Mouse (Mus musculus) CH12F3 (cell line): ENCODE measurements around the gene Ccdc77.

Source experiments
- in situ Hi-C: fragments of 300-500 bp; cut with MboI; formaldehyde crosslinking; loops from 2 replicates; pipeline ENCODE4 v1.14.3; 2020; ENCODE audit warnings: low sequenced_read_pairs

The Ccdc77 gene

GRCm38 (mm10) chr6:120363688-120364522, at the start of gene Ccdc77, which contains the start of gene Kdm5a:
Ccdc77 (minus strand) TSS chr6:120364374.
Kdm5a (plus strand) TSS chr6:120364124.
- in situ Hi-C loops = no loop called here

DNA sequence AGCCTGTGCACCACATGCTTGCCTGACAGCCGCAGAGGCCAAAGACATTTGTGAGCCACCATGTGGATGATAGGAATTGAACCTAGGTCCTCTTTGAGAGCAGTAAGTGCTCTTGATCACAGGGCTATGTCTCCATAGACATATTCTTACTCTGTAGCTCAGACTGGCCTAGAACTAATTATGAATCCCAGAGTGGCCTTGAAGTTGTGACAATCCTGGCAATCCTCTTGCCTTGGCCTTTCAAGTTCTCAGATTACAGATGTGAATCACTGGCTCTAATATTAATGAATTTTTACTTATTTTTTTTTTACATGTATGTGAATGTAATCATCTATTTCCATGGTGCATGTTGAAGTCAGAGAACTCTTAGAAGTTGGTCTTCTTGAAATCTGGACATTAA, 39.8 kb upstream of the Ccdc77 start:
- in situ Hi-C loops = loop anchor here (25.0 kb wide), 1 partner anchor 442 kb away; no protein-coding TSS in a partner anchor

DNA sequence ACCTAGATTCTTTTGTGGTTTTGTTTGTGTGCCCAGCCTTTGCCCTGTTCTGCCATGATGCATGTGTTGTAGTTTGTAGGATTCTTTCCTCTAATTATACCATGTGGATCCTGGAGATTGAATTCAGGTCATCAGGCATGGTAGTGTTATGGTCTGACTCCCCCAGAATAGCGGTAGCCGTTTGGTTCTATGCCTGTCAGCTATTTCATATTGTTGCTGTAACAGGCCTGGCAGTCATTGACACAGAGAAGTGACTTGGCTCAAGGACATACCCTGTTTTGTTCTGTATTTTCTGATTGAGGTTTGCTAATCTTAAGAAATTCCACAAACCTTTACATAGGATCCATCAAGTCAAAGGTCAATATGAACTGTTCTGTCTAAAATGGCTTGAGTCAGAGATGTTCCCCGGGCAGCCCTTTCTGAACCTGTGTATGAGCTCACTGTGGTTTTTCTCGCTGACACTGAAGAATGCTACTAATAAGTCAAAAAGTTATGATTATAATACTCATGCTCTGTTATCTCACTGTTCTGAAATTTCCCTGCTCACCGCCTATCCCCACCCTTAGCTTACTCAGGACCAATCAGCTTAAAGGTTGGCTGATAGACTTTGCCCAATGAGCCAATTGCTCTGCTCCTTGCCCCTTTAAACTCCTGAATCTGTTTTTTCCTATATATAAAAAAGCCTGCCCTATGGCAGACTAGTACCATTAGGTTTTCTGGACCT, 31.6 kb upstream of the Ccdc77 start:
- in situ Hi-C loops = no loop called here

DNA sequence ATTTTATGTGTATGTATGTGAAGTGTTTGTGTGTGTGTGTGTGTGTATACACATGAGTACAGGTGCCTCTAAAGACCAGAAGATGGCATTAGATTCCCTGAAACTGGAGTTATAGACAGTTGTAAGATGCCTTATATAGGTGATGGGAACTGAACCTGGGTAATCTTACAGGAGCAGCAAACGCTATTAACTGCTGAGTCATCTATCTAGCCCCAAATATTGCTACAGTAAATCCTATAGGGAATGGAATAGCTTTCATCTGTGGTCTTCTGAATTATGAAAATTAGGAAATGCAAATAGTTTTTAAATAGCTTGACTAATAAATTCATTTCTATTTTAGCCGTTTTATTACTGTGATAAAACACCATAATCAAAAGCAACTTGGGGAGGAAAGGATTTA, 28.6 kb upstream of the Ccdc77 start:
- in situ Hi-C loops = no loop called here

GRCm38 (mm10) chr6:120390054-120390453, 25.9 kb upstream of the Ccdc77 start:
- in situ Hi-C loops = no loop called here

DNA sequence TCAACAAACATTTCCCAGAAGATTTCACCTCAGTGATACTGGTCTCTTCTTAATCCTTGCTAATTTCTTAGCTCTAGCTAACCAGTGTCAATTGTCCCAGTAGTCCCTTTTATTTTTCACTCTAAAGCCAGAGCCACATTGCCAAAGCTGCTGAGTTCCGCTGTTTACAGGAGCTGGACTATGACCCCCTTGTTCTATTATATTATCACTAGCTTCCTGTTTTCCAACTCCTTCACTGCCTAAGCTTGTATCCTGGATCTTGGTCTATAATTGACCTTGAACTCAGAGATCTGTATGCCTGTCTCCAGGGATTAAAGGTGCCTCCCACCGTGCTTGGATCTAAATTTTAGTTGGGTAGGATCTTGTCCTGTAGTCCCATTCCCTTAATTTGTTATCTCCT, 12.6 kb upstream of the Ccdc77 start:
- in situ Hi-C loops = no loop called here

- in situ Hi-C loops = no loop called here
Measured at GRCm38 (mm10) chr6:120365051-120365450, 877 bp upstream of the Ccdc77 start.

GRCm38 (mm10) chr6:120364523-120364905, 340 bp upstream of the Ccdc77 start:
- in situ Hi-C loops = no loop called here

DNA sequence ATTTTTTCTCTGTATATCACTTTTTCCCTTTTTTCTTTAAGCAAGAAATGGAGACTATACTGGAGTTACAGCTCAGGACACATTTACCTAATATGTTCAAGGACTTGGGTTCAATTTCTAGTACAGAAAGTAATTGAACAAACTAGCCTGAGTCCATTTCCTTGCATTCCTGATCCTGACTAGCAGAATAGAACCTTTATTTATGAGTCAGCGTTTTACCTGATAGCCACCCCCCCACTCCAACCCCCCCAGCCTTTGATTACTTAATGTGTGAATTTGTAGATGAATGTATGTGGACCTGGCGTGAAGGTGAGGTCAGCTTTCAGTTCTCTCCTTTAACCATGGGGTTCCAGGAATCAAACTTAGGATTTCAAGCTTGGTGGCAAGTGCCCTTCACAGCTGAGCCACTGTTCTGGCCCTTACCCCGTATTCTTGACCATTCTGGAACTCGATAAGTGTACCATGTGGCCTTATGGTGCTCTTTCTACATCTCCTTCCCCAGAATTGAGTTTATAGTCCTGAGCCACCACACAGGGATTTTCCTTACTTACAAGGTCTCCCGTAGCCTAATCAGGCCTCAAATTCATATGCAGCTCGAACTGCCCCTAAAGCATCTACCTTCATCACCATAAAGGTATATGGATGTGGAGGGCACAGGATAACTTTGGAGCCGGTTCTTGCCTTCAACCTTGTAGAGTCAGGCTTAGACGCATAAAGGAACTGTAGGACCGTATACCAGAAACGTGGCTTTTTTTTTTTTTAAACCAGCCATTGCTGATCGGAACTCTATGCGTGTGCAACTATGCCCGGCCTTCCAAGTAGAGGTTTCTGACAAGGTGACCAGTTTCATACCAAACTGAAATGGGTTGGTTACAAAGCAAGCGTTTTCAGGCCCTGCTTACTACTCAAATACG, 1.1 kb downstream of the Ccdc77 start:
- in situ Hi-C loops = no loop called here

- in situ Hi-C loops = no loop called here
Measured at GRCm38 (mm10) chr6:120362124-120362523, 2.0 kb downstream of the Ccdc77 start.

GRCm38 (mm10) chr6:120356951-120357945, 6.9 kb downstream of the Ccdc77 start:
- in situ Hi-C loops = no loop called here

GRCm38 (mm10) chr6:120356478-120356877, 7.7 kb downstream of the Ccdc77 start:
- in situ Hi-C loops = no loop called here

- in situ Hi-C loops = loop anchor here (25.0 kb wide), 1 partner anchor 412 kb away; no protein-coding TSS in a partner anchor
Measured at GRCm38 (mm10) chr6:120349018-120349417, 15.2 kb downstream of the Ccdc77 start.

- in situ Hi-C loops = loop anchor here (25.0 kb wide), 1 partner anchor 407 kb away; no protein-coding TSS in a partner anchor
Measured at GRCm38 (mm10) chr6:120343992-120344391, 20.2 kb downstream of the Ccdc77 start.

DNA sequence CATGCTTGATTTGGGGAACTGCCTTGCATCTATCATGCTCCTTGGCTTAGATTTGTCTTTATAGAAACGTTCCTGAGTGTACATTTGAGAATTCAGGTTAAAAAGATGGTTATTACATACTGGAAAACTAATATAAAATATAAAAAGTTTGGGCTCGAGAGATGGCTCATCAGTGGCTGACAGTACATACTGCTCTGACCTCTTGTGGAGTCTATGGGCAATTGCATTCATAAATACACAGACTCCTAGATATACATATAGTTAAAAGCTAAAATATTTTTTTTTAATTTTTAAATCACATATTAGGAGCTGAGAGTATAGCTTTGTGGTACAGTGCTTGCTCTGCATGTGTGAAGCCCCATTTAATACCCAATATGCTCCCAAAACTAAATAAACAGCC, 31.8 kb downstream of the Ccdc77 start:
- in situ Hi-C loops = loop anchor here (25.0 kb wide), 1 partner anchor 395 kb away; no protein-coding TSS in a partner anchor

GRCm38 (mm10) chr6:120324295-120324927, 39.8 kb downstream of the Ccdc77 start:
- in situ Hi-C loops = loop anchor here (10.0 kb wide), 1 partner anchor 530 kb away; no protein-coding TSS in a partner anchor

DNA sequence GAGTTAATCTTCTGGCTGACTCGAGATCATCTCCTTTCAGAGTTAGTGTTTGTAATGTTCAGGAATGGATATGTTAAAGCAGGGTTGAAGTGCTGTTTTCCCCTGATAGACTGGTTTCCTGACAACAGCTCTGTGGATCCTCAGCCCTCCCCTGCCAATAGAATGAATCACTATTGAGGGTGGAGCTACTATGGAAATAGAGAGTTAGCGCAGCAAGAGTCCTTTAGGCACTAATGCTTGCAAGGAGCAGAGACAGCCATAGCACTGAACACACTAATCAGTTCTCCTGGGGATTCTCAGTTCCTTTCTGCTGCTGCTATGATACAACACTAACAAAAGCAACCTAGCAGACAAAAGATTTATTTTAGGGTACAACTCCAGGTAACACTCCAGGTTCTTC, 43.8 kb downstream of the Ccdc77 start:
- in situ Hi-C loops = loop anchor here (10.0 kb wide), 1 partner anchor 526 kb away; no protein-coding TSS in a partner anchor

DNA sequence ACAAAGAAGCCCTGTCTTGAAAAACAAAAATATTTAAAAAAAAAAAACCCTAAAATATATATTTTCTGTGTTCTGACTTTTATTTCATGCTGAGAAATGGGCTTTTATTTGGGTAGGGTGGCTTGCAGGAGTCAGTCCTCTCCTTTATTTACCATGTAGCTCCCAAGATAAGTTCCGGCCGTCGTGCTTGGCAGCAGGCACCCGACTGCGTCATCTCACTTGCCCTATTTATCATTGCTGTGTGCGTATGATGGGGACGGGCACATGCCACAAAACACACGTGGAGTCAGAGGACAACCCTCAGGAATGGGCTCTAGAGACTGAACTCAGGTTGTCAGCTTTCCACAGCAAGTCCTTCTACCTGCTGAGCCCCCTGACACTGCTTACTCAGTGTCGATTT, 45.0 kb downstream of the Ccdc77 start:
- in situ Hi-C loops = no loop called here
